Mouse (Mus musculus) c-Kit-negative CD71-positive TER-119-positive erythroid progenitor cells, embryonic 14.5 days (primary cell): Measurements from ENCODE around the gene Spag6.

Experiments
- DNase-seq: peaks from one replicate; pipeline ENCODE4 v3.0.0-alpha.2; 2013; ENCODE audit warnings: low read depth, low spot score

The Spag6 gene

GRCm38 (mm10) chr2:18688286-18688685 lies 5.5 kb upstream of the Spag6 start:
- DNase-seq: no peak

GRCm38 (mm10) chr2:18688708-18689063 lies 5.1 kb upstream of the Spag6 start:
- no peak for DNase-seq

GRCm38 (mm10) chr2:18689064-18689921 lies 4.5 kb upstream of the Spag6 start:
- DNase-seq: no peak

- no peak for DNase-seq
These were observed 3.7 kb upstream of the Spag6 start for GRCm38 (mm10) chr2:18690055-18690691.

- DNase-seq: no peak
These were observed 3.1 kb upstream of the Spag6 start for GRCm38 (mm10) chr2:18690756-18691155.

- no peak for DNase-seq
These were observed 1.8 kb upstream of the Spag6 start for GRCm38 (mm10) chr2:18692031-18692430.

- no peak for DNase-seq
These were observed 1.3 kb upstream of the Spag6 start for GRCm38 (mm10) chr2:18692548-18692947.

- DNase-seq: no peak
These were observed 351 bp upstream of the Spag6 start for GRCm38 (mm10) chr2:18693491-18693870.

GRCm38 (mm10) chr2:18694611-18694950 lies 749 bp downstream of the Spag6 start:
- DNase-seq: no peak

GRCm38 (mm10) chr2:18695163-18695562 lies 1.3 kb downstream of the Spag6 start:
- DNase-seq: no peak

GRCm38 (mm10) chr2:18695629-18696150 lies 1.9 kb downstream of the Spag6 start:
- DNase-seq: no peak

GRCm38 (mm10) chr2:18697591-18698244 lies 3.9 kb downstream of the Spag6 start:
- no peak for DNase-seq

GRCm38 (mm10) chr2:18698663-18699385 lies 5.0 kb downstream of the Spag6 start:
- no peak for DNase-seq

GRCm38 (mm10) chr2:18699401-18699990 lies 5.7 kb downstream of the Spag6 start:
- no peak for DNase-seq

GRCm38 (mm10) chr2:18710356-18710755 lies 16.5 kb downstream of the Spag6 start:
- no peak for DNase-seq

- DNase-seq: no peak
These were observed 19.2 kb downstream of the Spag6 start for GRCm38 (mm10) chr2:18713071-18713470.

GRCm38 (mm10) chr2:18714337-18714736 lies 20.5 kb downstream of the Spag6 start:
- no peak for DNase-seq

GRCm38 (mm10) chr2:18718521-18718920 lies 24.7 kb downstream of the Spag6 start:
- DNase-seq: no peak

GRCm38 (mm10) chr2:18722208-18722830 lies 28.5 kb downstream of the Spag6 start:
- no peak for DNase-seq

GRCm38 (mm10) chr2:18724462-18724861 lies 30.6 kb downstream of the Spag6 start:
- no peak for DNase-seq

GRCm38 (mm10) chr2:18725880-18726279 lies 32.0 kb downstream of the Spag6 start:
- no peak for DNase-seq
